Mouse (Mus musculus): Measurements from ENCODE around the gene Prkar2b. TPM values are rescaled to one million over a fixed set of nuclear protein-coding genes. Genes with fewer than 3 reads are reported as not detected.
A peak's percentile ranks its signal among the peaks of the same experiment; 100 is the strongest.

The Prkar2b gene
- polyA plus RNA-seq, 1 experiment from 2014 or later: 73.7 TPM

GRCm38 (mm10) chr12:31916691-31917090, 144.4 kb downstream of the Prkar2b start:
- Histone ChIP-seq H3K4me1 (ENCODE audit: control insufficient read depth, insufficient read depth, low read length) (no peaks in the 10 kb centered on the region), H3K27ac (ENCODE audit: low read depth, low read length) (no peak overlapping the region), H3K36me3 (ENCODE audit: control insufficient read depth, insufficient read depth, low read length) (no peaks in the 10 kb centered on the region), H3K9ac (ENCODE audit: low read length) (no peak overlapping the region), H3K9me3 (ENCODE audit: control insufficient read depth, low read length) (no peaks in the 10 kb centered on the region), H3K4me3 (ENCODE audit: low read depth, low read length) (no peak overlapping the region), H3K27me3 (ENCODE audit: control insufficient read depth, insufficient read depth, low read length) (no peaks in the 10 kb centered on the region), H3K4me2 (no peak overlapping the region)
- DNase-seq (ENCODE audit: low spot score, missing footprints) (peak; percentile 54), ATAC-seq (ENCODE audit: low FRiP score) (no peak)
- 89% methylated on average over 5 of the region's 5 CpGs for WGBS

- H3K4me2 ChIP-seq: no peak overlapping the region
- no peaks in the 10 kb centered on the region for H3K9me3 ChIP-seq (ENCODE audit: control insufficient read depth, low read length)
- H3K4me1 ChIP-seq (ENCODE audit: control insufficient read depth, insufficient read depth, low read length): no peaks in the 10 kb centered on the region
- no peak overlapping the region for H3K4me3 ChIP-seq (ENCODE audit: low read depth, low read length)
- H3K9ac ChIP-seq (ENCODE audit: low read length): no peak overlapping the region
- H3K36me3 ChIP-seq (ENCODE audit: control insufficient read depth, insufficient read depth, low read length): no peaks in the 10 kb centered on the region
- WGBS: 91% methylated on average over 4 of the region's 4 CpGs
- H3K27ac ChIP-seq (ENCODE audit: low read depth, low read length): no peak overlapping the region
- no peak for ATAC-seq (ENCODE audit: low FRiP score)
- H3K27me3 ChIP-seq (ENCODE audit: control insufficient read depth, insufficient read depth, low read length): no peaks in the 10 kb centered on the region
- DNase-seq (ENCODE audit: low spot score, missing footprints): peak; percentile 17
Measured at GRCm38 (mm10) chr12:31913614-31914013, 147.5 kb downstream of the Prkar2b start.

GRCm38 (mm10) chr12:31912966-31913551, 148.0 kb downstream of the Prkar2b start:
- Histone ChIP-seq H3K27me3 (ENCODE audit: control insufficient read depth, insufficient read depth, low read length) (no peaks in the 10 kb centered on the region), H3K36me3 (ENCODE audit: control insufficient read depth, insufficient read depth, low read length) (no peaks in the 10 kb centered on the region), H3K4me1 (ENCODE audit: control insufficient read depth, insufficient read depth, low read length) (no peaks in the 10 kb centered on the region), H3K27ac (ENCODE audit: low read depth, low read length) (no peak overlapping the region), H3K9me3 (ENCODE audit: control insufficient read depth, low read length) (no peaks in the 10 kb centered on the region), H3K9ac (ENCODE audit: low read length) (no peak overlapping the region), H3K4me2 (no peak overlapping the region), H3K4me3 (ENCODE audit: low read depth, low read length) (no peak overlapping the region)
- ATAC-seq (ENCODE audit: low FRiP score) (no peak), DNase-seq (ENCODE audit: low spot score, missing footprints) (peak; percentile 70)
- WGBS: 79% methylated on average over 6 of the region's 6 CpGs

Other genes starting within 250 kb of the Prkar2b start
- gene Hbp1, start 110.8 kb downstream of the Prkar2b start, polyA plus RNA-seq (2014; fragmentation: Nextera tagmentation; extraction: Ambion mirVana): 88.8 and 96.0 TPM in 2 replicates
- 1.3 TPM in 2 replicates for gene Pik3cg, start 147.4 kb upstream of the Prkar2b start, polyA plus RNA-seq (2014; fragmentation: Nextera tagmentation; extraction: Ambion mirVana)